Mouse (Mus musculus) MEL (cell line): ENCODE data around the gene Sp2. TPM values are rescaled to one million over a fixed set of nuclear protein-coding genes. Genes with fewer than 3 reads are reported as not detected.

Experiments
- DNase-seq: peaks from one replicate; pipeline ENCODE4 v3.0.0; 2011; ENCODE audit warnings: low read depth, low spot score
- H3K27ac ChIP-seq: 2 replicates; pipeline ENCODE4 v1.5.1; 2012; ENCODE audit warnings: low read depth, mild to moderate bottlenecking, control low read depth, low read length, moderate library complexity; ENCODE audit not compliant: control insufficient read depth
- H3K27me3 ChIP-seq, 2 experiments: fragments of 150-350 bp in 1 of 2; sonication (generic) in 1 of 2; 2 replicates each; pipeline ENCODE4 v1.6.1; 2012; ENCODE audit warnings: low read length in 2 of 2, mild to moderate bottlenecking in 2 of 2, improper control_type of control experiment in 1 of 2, moderate library complexity in 1 of 2; ENCODE audit not compliant: insufficient read depth in 2 of 2, control insufficient read depth in 1 of 2
- H3K36me3 ChIP-seq, 2 experiments: 2 replicates each; pipeline ENCODE4 v1.6.1; 2012 to 2014; ENCODE audit warnings: low read length in 2 of 2, improper control_type of control experiment in 1 of 2, inconsistent platforms in 1 of 2, mild to moderate bottlenecking in 1 of 2; ENCODE audit not compliant: insufficient read depth in 2 of 2, control insufficient read depth in 1 of 2
- H3K4me1 ChIP-seq, 2 experiments: fragments of 150-350 bp in 1 of 2; sonication (generic) in 1 of 2; 2 replicates each; pipeline ENCODE4 v1.6.1; 2012; ENCODE audit warnings: low read length in 2 of 2, improper control_type of control experiment in 1 of 2, mild to moderate bottlenecking in 1 of 2; ENCODE audit not compliant: insufficient read depth in 2 of 2, control insufficient read depth in 1 of 2
- H3K4me3 ChIP-seq, 2 experiments: fragments of 150-350 bp in 1 of 2; sonication (generic) in 1 of 2; 2 replicates each; pipeline ENCODE4 v1.5.1; 2012; ENCODE audit warnings: low read depth in 2 of 2, low read length in 2 of 2, mild to moderate bottlenecking in 2 of 2, moderate library complexity in 2 of 2, control low read depth in 1 of 2, improper control_type of control experiment in 1 of 2; ENCODE audit not compliant: control insufficient read depth in 1 of 2, insufficient read depth in 1 of 2
- H3K79me2 ChIP-seq: 2 replicates; pipeline ENCODE4 v1.6.1; 2012; ENCODE audit warnings: mild to moderate bottlenecking, low read length, moderate library complexity; ENCODE audit not compliant: control insufficient read depth, poor library complexity, insufficient read depth
- H3K9ac ChIP-seq: 2 replicates; pipeline ENCODE4 v1.6.1; 2012; ENCODE audit warnings: low read depth, mild to moderate bottlenecking, control low read depth, low read length, moderate library complexity; ENCODE audit not compliant: control insufficient read depth, poor library complexity, severe bottlenecking
- H3K9me3 ChIP-seq: fragments of 150-350 bp; sonication (generic); replicated peaks from 2 replicates; pipeline ENCODE4 v1.6.1; 2012; ENCODE audit warnings: mild to moderate bottlenecking, low read length, improper control_type of control experiment, moderate library complexity; ENCODE audit not compliant: insufficient read depth
- CHD1 ChIP-seq: IDR thresholded peaks from 2 replicates; pipeline ENCODE4 v1.6.1; 2012; ENCODE audit warnings: low read depth, mild to moderate bottlenecking, inconsistent platforms, low read length, improper control_type of control experiment
- CTCF ChIP-seq, 3 experiments: IDR thresholded peaks in 2 of 3; conservative IDR thresholded peaks in 1 of 3; 2 replicates each; pipeline ENCODE4 v1.5.1; 2011 to 2012; ENCODE audit warnings: low read length in 3 of 3, low read depth in 2 of 3, mild to moderate bottlenecking in 2 of 3, improper control_type of control experiment in 1 of 3, inconsistent platforms in 1 of 3, mixed read lengths in 1 of 3, moderate library complexity in 1 of 3; ENCODE audit not compliant: control insufficient read depth in 1 of 3, insufficient read depth in 1 of 3, poor library complexity in 1 of 3, severe bottlenecking in 1 of 3
- ETS1 ChIP-seq: IDR thresholded peaks from 2 replicates; pipeline ENCODE4 v1.6.1; 2012; ENCODE audit warnings: low read depth, mild to moderate bottlenecking, inconsistent platforms, low read length, improper control_type of control experiment, moderate library complexity
- GABPA ChIP-seq: IDR thresholded peaks from 2 replicates; pipeline ENCODE4 v1.6.1; 2012; ENCODE audit warnings: low read depth, mild to moderate bottlenecking, inconsistent platforms, low read length, improper control_type of control experiment, moderate library complexity
- GATA1 ChIP-seq: IDR thresholded peaks from 2 replicates; pipeline ENCODE4 v1.6.1; 2011; ENCODE audit warnings: low read depth, low read length, improper control_type of control experiment
- JUND ChIP-seq: IDR thresholded peaks from 2 replicates; pipeline ENCODE4 v1.6.1; 2011; ENCODE audit warnings: low read depth, mild to moderate bottlenecking, improper control_type of control experiment, low read length
- MYC ChIP-seq: IDR thresholded peaks from 2 replicates; pipeline ENCODE4 v1.6.1; 2011; ENCODE audit warnings: low read depth, mild to moderate bottlenecking, low read length, improper control_type of control experiment, moderate library complexity
- NRF1 ChIP-seq: IDR thresholded peaks from 2 replicates; pipeline ENCODE4 v1.6.1; 2014; ENCODE audit warnings: low read depth, mild to moderate bottlenecking, inconsistent platforms, low read length, improper control_type of control experiment, moderate library complexity; ENCODE audit not compliant: poor library complexity, insufficient read depth, severe bottlenecking
- POLR2AphosphoS2 ChIP-seq: IDR thresholded peaks from 2 replicates; pipeline ENCODE4 v1.6.1; 2011; ENCODE audit warnings: low read length, improper control_type of control experiment
- RAD21 ChIP-seq: IDR thresholded peaks from 2 replicates; pipeline ENCODE4 v1.6.1; 2011; ENCODE audit warnings: mild to moderate bottlenecking, low read depth, low read length, improper control_type of control experiment
- SIN3A ChIP-seq: IDR thresholded peaks from 2 replicates; pipeline ENCODE4 v1.6.1; 2012; ENCODE audit warnings: low read length, improper control_type of control experiment, inconsistent platforms
- SMC3 ChIP-seq: IDR thresholded peaks from 2 replicates; pipeline ENCODE4 v1.6.1; 2011; ENCODE audit warnings: low read depth, low read length, improper control_type of control experiment
- TBP ChIP-seq: IDR thresholded peaks from 2 replicates; pipeline ENCODE4 v1.8.0; 2011; ENCODE audit warnings: low read depth, low read length, improper control_type of control experiment
- TCF12 ChIP-seq: IDR thresholded peaks from 2 replicates; pipeline ENCODE4 v1.6.1; 2014; ENCODE audit warnings: low read depth, mild to moderate bottlenecking, inconsistent platforms, low read length, improper control_type of control experiment, moderate library complexity
- USF1 ChIP-seq: IDR thresholded peaks from 2 replicates; pipeline ENCODE4 v1.6.1; 2014; ENCODE audit warnings: low read depth, mild to moderate bottlenecking, inconsistent platforms, low read length, improper control_type of control experiment, moderate library complexity
- ZC3H11A ChIP-seq: IDR thresholded peaks from 2 replicates; pipeline ENCODE4 v1.6.1; 2012; ENCODE audit warnings: low read depth, mild to moderate bottlenecking, inconsistent platforms, low read length, improper control_type of control experiment
- ZMIZ1 ChIP-seq: IDR thresholded peaks from 2 replicates; pipeline ENCODE4 v1.6.1; 2012; ENCODE audit warnings: low read depth, mild to moderate bottlenecking, inconsistent platforms, low read length, improper control_type of control experiment, moderate library complexity
- polyA plus RNA-seq, 2 experiments: library from polyadenylated mRNA; stranded (reverse) in 1 of 2; unstranded in 1 of 2; fragments of >175 nt in 1 of 2; fragments of >200 nt in 1 of 2; gene quantifications; 2 replicates each; pipeline versions ENCODE4 v1.2.1 to v1.2.4; 2012; ENCODE audit warnings: low replicate concordance in 2 of 2, low read depth in 1 of 2; ENCODE audit not compliant: insufficient read length in 2 of 2, insufficient read depth in 1 of 2, missing spikeins in 1 of 2
- total RNA-seq: library from RNA; depleted of rRNA; stranded (reverse); fragments of 300-350 nt; gene quantifications from 2 replicates; pipeline ENCODE4 v1.2.3, GENCODE M21; 2012

Sp2 gene
- total and polyA plus RNA-seq, 3 experiments = 1.4 to 20.3 TPM; not detected in 1

GRCm38 (mm10) chr11:97021873-97022484 is 39.2 kb upstream of the Sp2 start:
- peaks cover 3 to 5% of the 10 kb centered on the region in 2 experiments for H3K27me3 ChIP-seq
- TF ChIP-seq CTCF (IDR thresholded peaks at IDR 0.05 in 2 of 3, conservative IDR thresholded peaks at IDR 0.05 in 1 of 3; ENCODE audit: control insufficient read depth in 1 of 3, insufficient read depth in 1 of 3, low read depth in 2 of 3, low read length in 3 of 3, poor library complexity in 1 of 3, severe bottlenecking in 1 of 3) (peak; percentile 40 to 82 (median 70)), GABPA (no peak), GATA1 (no peak), JUND (no peak), POLR2AphosphoS2 (no peak), SIN3A (no peak), TCF12 (no peak), CHD1 (no peak), RAD21 (peak; percentile 58), USF1 (no peak), ETS1 (no peak), MYC (no peak), ZC3H11A (peak; percentile 55; the same call in 1 of the 2 replicates), ZMIZ1 (no peak), TBP (no peak), SMC3 (peak; percentile 68)
- H3K79me2 ChIP-seq = no peaks in the 10 kb centered on the region; the same call in 1 of the 2 replicates
- H3K4me3 ChIP-seq = peak overlapping the region; percentile 51 to 59; a peak in 3 of 4 replicates
- H3K9me3 ChIP-seq = no peaks in the 10 kb centered on the region
- no peaks in the 10 kb centered on the region for H3K36me3 ChIP-seq
- peaks cover 0 to 9% of the 10 kb centered on the region in 2 experiments; a peak in 2 of 4 replicates for H3K4me1 ChIP-seq
- DNase-seq = peak; percentile 69
- H3K27ac ChIP-seq = no peak overlapping the region
- H3K9ac ChIP-seq = peak overlapping the region; percentile 63

- no peak for TF ChIP-seq RAD21
- TF ChIP-seq GATA1 = no peak
- TF ChIP-seq CTCF (IDR thresholded peaks at IDR 0.05 in 2 of 3, conservative IDR thresholded peaks at IDR 0.05 in 1 of 3; ENCODE audit: control insufficient read depth in 1 of 3, insufficient read depth in 1 of 3, low read depth in 2 of 3, low read length in 3 of 3, poor library complexity in 1 of 3, severe bottlenecking in 1 of 3) = no peak
- no peak for TF ChIP-seq NRF1
- Histone ChIP-seq H3K79me2 (no peaks in the 10 kb centered on the region; the same call in 1 of the 2 replicates), H3K27me3 (peaks cover 6 to 7% of the 10 kb centered on the region in 2 experiments), H3K36me3 (no peaks in the 10 kb centered on the region), H3K4me1 (peaks cover 0 to 9% of the 10 kb centered on the region in 2 experiments; a peak in 2 of 4 replicates), H3K4me3 (no peak overlapping the region), H3K9ac (no peak overlapping the region), H3K9me3 (no peaks in the 10 kb centered on the region), H3K27ac (no peak overlapping the region)
- no peak for DNase-seq
Measured at GRCm38 (mm10) chr11:97021121-97021765, 38.5 kb upstream of the Sp2 start.
